Mouse (Mus musculus) cerebellum, adult 18-20 months (tissue): ENCODE data around the gene Sh2d3c.

Source experiments
- DNase-seq, 2 experiments: peaks; one replicate each; pipeline ENCODE4 v3.0.0; 2021

Sh2d3c gene

DNA sequence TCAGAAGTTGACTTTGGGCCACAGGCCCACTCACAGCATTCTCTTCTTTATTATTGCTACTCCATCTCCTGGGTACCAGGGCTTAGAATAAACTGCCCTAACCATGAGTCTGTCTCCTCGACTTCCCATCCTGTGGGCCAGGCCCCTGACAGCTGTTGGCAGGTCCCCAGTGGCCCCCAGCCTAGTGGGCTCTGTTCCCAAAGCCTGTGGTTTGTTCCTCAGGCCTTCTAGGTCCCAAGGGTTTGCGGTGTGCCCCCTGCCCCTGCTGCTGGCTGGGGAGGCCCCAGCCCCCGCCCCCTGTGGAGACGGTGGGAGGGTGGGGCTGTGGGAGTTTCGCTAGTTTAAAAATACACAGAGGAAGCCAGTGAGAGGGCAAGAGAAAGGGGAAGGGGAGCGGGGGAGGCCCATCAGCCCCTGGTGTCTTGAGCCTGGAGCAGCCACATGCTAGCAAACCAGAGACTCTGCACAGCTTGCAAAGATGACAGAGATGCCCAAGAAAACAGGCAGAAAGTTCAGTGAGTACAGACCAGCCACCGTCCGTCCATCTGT lies at the start of gene Sh2d3c:
Gene Sh2d3c, plus strand, starts transcription at position 375 of the 549 bp plus-strand sequence.
- DNase-seq = no peak

DNA sequence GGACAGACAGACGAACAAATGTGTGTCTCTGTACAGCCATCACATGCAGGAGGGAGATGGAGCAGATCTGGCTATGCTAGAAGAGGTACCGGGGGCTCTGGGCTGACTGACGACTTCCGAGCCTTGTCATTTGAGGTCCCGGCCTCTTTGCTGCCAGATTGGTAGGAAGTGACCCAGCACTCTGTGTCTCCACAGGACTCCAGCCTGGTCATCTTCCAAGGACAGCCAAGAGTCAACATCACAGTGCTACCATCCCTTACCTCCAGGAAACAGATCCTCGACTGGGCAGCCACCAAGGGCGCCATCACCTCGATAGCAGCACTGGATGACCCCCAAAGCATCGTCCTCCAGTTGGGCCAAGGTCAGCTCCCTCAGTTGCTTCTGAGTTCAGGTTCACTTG lies 49.7 kb upstream of the Sh2d3c start:
- DNase-seq = no peak

DNA sequence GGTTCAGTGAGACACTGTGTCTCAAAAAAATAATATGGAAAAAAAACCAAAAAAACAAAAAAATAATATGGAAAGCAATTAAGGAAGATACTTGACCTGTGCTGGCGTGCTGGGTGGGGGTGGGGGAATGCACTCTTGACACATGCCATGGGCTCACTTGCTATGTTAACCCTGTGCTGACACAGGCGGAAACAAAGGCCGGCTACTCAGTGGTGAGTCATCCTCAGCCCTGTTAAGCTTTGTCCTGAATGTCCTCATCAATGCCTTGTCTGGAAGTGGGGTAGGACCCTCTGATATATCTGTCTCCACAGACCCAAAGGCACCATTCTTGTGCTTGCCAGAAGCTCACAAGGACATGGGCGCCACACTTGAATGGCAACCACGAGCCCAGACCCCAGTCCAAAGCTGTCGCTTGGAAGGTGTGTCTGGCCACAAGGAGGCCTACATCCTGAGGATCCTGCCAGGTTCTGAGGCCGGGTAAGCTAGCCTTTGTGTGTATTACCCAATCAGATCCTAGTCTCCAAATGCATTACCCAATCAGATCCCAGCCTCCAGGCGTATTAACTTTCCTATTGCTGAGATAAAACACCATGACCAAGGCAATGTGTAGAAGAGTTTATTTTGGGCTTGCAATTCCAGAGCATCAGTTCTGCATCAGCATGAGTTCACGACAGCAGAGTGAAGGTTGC lies 48.8 kb upstream of the Sh2d3c start:
- DNase-seq = no peak

DNA sequence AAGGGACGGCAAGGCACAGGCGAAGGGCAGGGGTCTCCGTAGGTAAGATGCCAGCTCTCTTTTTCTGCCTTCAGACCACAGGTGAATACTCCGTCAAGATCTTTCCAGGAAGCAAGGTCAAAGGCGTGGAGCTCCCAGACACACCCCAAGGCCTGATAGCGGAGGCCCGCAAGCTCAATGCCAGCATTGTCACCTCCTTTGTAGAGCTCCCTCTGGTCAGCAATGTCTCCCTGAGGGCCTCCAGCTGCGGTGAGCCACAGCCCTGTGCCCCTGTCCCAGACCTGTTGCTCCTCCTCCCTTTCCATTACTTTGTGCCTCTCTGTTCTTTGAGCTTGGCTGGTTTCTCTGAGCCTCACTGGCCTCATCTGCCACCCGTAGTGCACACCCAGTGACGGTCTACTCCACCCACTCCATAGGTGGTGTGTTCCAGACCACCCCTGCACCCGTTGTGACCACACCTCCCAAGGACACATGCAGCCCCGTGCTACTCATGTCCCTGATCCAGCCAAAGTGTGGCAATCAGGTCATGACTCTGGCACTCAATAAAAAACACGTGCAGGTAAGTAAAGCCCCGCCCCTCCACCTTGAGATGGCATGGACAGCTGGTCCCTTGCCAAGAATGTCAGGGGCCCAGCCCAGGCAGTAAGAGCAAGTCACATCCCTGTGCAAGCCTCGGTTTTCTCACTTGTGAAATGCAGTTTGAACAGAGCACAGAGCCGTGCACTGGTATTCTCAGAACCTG lies 47.5 kb upstream of the Sh2d3c start:
- DNase-seq = no peak

DNA sequence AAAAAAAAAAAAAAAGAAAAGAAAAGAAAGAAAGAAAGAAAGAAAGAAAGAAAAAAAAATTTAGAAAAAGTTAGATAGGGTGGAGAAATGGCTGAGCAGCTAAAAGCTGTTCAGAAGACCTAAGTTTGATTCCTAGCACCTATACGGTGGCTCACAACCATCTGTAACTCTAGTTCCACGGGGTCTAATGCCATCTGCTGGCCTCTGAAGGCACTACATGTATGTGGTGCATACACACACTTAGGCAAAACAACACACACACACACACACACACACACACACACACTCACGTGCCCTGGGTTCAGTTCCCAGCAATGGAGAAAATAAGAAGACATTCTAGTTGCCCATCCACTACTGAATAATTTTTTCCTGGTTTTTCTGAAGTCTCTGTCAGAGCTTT lies 44.0 kb upstream of the Sh2d3c start:
- DNase-seq = no peak

DNA sequence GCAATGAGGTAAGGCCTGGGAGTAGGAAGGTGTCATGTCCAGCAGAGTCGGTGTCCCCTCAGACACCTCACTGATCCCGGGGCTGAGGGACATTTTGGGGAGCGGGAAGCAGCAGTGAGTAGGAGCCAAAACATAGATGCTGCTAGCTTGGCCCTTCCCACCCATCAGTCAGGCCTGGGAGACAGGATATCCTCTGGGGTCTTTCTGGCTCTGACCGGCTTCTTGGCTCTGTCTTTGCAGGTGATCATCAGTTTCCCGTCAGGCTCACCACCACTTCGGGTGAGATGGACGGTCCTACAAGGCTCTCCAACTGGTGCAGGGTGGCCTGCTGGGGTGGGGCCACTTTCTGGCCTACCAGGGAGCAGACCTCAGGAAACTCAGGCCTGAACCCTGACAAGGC lies 43.2 kb upstream of the Sh2d3c start:
- no peak for DNase-seq

DNA sequence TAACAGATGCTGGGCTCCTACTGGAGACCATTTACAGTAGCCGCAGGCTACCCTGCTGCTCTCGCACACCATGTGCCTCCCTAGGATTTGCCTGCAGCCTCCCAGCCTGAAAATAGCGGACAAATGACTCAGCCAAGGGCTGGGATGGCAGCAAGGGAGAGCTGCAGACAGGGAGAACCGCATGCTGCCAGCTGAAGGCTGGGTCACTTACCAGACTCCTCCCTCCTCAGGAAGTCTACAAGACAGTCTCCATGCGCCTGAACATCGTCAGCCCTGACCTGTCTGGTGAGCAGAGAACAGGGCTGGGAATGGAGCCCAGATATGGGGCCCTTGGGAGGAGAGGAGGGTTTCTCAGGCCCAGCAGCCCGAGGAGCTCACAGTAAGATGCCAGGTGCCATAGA lies 40.8 kb upstream of the Sh2d3c start:
- DNase-seq = no peak

DNA sequence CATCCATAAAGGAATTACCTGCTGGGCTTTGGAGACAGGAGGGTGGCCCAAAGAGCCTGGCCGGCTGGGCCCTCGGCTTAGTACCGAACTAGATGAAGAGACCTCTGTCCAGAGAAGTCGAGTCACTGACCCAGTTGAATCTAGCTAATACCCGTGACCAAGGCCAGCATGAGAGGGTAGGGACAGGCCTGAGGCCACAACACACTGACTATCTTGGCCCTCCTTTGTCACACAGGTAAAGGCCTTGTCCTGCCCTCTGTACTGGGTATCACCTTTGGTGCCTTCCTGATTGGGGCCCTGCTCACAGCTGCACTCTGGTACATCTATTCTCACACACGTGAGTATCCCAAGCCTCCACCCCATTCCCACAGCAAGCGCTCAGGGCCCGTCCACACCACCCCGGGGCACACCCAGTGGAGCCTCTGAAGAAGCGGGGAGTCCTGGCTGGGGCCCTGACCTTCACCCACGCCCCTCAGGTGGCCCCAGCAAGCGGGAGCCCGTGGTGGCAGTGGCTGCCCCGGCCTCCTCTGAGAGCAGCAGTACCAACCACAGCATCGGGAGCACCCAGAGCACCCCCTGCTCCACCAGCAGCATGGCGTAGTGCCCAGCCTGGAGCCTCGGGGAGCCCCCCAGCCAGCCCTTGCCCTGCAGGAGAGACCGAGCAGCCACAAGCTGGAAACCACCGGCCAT lies 39.7 kb upstream of the Sh2d3c start:
- no peak for DNase-seq

DNA sequence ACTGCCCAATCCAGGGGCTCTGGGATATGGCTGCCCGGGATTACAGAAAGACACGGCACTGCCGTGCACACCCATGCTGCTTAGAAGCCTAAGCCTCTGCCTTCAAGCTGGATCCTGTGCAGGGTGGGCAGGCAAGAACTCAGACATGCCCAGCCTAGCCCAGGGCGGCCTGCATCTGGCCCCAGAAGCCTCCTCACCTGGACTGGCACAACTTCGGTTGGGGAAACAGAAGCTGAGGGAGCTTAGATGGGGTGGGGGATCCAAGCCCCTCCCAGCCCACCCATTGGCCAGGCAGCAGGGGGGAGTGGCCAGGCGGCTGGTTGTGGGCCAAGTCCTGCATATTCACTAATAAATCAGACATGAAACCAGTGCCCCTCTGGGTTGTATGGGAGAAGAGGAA lies 39.1 kb upstream of the Sh2d3c start:
- DNase-seq = no peak

DNA sequence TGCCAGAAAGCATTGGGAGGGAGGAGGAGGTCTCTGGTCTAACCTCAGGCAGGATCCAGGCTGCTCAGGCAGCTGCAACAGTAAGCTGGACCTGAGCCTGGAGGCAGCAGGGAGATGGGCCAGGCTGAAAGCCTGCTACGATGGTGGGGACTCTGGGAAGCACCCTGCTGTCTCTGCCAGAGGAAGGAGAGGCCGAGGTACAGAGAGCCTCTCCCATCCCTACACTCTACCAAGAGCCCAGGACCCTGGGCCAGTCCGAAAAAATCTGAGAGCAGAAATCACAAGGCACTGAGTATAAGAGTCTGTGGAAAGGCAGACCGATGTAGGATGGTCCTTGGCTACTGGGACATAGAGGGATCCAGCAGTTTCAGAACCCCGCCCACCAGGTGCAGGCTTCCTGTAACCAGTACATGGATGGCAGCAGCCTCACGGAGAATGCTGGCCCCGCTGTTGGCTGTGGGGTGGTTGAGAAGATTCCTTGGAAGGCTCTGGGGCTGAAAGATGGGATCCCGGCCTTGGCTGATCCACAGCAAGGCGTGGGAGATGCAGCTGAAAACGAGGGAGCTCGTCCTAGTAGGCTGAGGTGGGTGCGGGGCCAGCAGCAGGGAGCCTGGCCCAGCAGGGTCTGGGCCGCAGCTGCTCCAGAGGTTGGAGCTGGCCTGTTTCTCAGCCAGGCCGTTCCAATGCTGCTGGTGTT lies 38.0 kb upstream of the Sh2d3c start:
- no peak for DNase-seq

DNA sequence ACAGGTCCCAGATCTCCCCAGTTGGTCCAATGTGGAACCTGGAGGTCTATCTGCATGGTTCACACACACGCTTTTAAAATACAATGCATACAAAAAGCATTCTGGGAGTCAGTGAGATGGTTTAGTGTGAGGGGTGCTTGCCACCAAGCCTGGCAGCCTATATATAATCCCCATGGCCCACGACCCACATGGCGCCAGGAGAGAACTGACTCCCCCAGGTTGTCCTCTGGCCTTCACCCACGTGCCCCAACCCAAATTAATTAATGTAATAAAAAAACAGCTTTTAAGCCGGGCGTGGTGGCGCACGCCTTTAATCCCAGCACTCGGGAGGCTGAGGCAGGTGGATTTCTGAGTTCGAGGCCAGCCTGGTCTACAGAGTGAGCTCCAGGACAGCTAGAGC lies 37.2 kb upstream of the Sh2d3c start:
- no peak for DNase-seq

DNA sequence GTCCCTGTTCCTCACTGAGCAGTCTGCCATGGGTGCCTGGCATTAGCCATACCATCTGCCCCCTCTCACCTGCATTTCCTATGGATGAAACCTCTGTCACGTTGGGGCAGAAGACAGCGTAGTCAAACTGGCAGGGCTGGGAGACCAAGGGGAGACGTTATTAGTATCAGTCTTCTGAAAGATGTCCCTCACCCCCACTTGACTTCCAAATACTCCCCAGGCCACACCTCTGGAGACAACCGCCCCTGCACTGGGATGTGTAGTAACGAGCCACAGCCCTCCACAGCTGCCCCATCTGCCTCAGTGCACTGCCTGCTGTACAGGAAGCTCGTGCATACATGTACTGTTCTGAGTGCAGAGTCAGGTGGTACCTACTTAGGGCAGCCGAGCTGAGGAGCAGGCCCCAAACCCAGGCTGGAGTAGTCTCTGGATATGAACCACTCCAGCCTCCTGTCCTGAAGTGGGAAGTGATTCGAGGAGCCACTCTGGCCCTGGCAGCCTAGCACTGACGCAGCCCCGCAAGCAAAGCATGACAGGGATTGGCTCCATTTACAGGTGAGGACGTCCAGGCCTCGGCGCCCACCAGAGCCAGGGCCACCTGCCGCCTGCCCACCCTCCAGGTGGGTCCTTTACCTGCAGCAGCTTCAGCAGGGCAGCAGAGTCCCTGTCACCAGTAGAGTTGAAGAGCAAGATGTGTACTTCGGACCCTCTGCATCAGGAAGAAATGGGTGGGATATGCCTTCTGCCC lies 36.0 kb upstream of the Sh2d3c start:
- DNase-seq = no peak

DNA sequence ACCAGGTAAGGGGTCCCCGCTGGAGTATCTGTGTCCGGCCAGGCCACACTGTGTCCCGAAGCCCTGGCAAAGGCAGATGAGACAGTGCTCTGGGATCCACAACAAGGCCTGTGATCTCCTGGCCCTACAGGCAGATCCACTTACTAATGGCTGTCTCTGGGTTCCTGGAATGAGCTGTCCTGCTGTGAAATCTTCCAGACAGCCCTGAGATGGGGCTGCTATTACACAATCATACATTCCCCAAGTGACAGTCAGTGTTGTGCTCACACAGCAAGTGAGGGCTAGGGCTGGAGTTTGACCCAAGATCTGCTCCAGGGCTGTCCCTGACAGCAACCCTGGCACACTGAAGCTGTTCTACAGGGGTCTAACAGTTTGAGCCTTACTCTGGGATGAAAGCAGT lies 35.0 kb upstream of the Sh2d3c start:
- DNase-seq = no peak

DNA sequence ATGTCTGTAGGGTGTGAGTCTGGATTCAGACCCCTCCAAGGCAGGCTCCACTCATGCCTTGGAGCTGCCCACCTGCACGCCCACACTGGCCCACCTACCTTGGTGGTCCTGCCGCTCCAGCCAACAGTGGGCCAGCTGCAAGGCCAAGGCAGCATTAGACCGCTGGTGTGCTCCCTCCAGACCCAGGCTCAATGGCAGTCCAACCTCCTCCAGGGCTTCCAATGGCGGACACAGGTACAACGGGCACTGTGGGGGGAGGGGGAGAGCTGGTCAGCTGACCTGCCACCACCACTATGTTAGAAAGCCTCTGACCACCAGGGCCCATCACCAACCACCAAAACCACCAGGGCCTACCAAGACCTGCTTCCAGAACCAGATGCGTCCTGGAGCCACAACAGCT lies 34.2 kb upstream of the Sh2d3c start:
- no peak for DNase-seq

DNA sequence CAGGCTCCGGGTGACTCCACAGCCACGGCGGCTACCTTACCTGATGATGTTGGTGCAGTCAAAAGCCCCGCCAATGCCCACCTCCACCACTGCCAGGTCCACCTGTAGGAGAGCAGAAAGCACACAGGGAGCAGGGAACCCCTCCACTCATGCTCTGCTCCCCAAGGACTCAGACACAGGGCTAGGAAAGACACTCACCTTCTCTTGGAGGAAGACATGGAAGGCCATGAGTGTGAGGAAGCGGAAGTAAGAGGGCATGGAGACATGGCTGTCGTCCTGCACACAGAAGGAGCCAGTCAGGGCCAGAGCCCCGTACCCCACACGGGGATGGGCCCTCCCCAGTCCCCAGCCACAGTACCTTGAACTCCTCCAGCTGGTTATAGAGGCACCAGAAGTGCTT lies 33.3 kb upstream of the Sh2d3c start:
- DNase-seq = no peak

DNA sequence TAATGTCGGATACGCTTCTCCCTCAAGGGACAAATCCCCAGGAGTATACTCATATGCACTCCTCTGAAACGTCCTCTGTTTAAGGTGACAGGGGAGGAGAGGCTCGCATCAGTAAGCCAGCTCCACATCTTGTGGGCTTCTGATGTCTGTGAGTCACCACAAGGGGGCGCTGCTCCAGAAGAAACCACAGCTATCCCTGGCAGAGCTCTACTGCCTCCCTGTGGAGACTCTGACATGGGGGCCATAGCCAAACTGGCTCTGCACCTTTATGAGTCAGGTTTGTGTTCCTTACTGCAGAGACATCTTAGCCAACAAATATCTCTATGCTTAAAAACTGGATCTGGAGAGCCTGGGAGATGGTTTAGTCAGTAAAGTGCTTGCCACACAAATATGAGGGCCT lies 31.4 kb upstream of the Sh2d3c start:
- DNase-seq = peak; percentile 91 to 92

DNA sequence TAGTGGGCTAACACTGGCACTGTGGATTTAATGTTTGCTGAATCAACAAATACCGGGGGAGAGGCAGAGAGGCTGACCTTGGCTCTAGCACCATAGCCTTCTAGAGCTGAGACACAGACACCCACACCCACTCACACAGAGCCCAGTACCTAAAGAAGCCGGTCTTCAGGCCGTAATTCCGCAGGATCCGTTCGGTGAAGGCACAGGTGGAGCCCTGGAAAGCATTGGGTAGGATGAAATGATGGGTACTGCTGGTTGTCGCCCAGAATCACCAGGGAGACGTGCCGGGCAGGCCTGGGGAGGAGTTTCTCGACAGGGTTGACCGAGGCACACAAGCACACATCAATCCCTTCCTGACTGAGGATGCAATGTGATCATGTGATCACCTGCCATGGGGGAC lies 29.8 kb upstream of the Sh2d3c start:
- DNase-seq = no peak

DNA sequence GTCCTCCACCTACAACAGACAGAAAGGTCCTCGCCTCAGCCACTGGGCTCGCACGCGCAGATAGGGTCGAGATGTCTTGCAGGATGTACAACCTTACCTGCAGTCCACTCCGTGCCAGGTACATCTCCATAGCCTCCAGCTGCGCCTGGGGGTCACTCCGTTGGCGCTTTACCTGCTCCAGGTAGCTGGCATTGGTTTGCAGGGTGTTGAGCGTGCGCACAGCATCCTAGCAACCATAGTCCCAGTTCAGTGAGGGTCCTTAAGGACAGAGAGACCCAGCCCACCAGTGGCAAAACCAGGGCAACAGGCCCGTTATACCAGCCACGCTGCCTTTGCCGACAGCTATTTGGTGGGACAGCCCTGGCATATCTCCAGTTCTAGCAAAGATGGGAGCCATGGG lies 28.4 kb upstream of the Sh2d3c start:
- no peak for DNase-seq

DNA sequence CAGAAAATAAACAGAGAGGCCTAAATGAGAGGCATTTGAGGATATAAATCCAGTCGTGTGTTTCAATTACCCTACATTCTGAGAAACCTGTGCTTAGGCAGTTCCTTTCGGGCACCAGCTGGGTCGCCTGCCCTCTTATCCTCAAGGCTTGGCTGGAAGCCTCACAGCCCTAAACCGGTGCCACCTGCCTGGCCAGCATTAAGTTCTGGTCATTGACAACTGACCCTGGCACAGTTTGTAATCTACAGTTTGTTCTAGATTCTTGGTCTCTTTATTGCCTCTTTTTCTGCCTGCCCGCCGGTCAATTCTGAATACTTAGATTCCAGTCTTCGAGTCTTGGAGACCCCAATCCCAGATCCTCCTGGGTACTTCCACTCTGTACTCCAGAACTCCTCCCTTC lies 27.6 kb upstream of the Sh2d3c start:
- DNase-seq = no peak

DNA sequence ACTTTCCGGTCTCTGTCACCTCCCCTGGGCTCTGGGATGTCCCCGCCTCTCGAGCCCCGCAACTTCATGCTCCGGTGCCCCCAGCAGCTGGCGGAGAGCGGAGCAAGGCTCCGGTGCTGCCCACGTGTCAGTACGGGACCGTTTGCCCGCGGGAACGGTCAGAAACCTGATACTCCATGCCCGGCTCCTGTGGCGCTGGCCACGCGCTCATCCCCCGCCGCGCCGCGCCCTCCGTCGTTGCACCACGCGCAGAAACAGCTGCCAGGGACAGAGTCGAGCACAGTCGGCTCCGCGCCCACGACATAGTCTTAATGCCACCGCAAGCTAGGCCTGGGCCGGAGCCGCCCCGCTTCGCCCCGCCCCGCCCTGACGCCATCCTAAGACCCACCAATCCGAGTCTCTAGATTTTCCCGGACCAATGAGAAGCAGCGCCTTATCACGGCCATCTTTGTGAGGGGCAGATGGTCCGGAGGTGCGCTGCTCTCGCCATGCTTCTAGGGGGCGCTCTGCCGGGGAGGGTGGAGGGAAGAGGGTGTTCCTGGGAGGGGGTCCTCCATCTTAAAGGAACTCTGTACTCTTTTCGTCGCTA lies 26.9 kb upstream of the Sh2d3c start:
- DNase-seq = peak; percentile 93 to 96

DNA sequence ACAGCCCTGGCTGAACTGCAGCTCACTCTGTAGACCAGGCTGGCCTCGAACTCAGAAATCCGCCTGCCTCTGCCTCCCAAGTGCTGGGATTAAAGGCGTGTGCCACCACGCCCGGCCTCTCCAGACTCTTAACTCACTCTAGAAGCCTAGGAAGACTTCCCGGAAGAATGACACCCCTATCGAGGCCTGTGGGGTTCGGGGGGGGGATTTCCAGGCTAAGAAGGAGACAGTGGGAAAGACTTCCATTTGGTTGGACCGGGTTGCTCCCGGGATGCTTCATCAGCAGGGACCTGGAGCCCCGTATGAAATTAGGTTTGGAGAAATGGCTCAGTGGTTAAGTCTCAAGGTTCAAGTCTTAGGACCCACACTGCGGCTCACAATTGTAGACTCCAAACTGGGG lies 26.2 kb upstream of the Sh2d3c start:
- DNase-seq = no peak

DNA sequence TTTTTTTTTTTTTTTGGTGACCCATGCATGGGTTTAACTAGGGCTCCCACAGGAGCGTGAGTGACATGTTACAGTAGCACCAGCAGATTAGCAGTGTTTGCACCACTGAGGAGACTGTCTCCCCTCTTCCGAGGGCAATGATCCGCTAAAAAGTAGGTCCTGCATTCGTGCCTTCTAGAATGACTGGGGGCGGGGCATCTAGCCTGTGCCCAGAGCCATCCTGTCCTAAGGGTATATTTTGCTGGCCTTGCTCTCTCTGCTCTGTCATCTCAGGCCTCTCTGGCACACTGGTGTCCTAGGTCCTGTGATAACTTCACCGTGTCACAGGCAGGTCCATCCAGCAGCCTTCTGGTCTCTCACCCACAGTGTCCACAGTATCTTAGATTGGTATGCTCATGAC lies 21.2 kb upstream of the Sh2d3c start:
- DNase-seq = no peak
